Mouse (Mus musculus): ENCODE measurements at regions not wholly inside any gene's neighbourhood (a gene's known extent, or its start where the extent isn't known, plus 50 kb on each side); places are given as distances from the start of the nearest gene placed in this dataset.

GRCm38 (mm10) chr11:8377301-8377700 lies 287.0 kb downstream of the Tns3 start:
- Histone ChIP-seq H3K4me1 (ENCODE audit: control insufficient read depth, insufficient read depth, low read length) (no peaks in the 10 kb centered on the region; the same call in none of the 2 replicates), H3K27ac (ENCODE audit: insufficient read depth, low read length) (no peak overlapping the region)
- TF ChIP-seq CTCF (IDR thresholded peaks at IDR 0.05; ENCODE audit: borderline replicate concordance, insufficient read depth, low read length): no peak
- TF ChIP-seq POLR2A (IDR thresholded peaks at IDR 0.05; ENCODE audit: low read depth, low read length): no peak

GRCm38 (mm10) chr11:8365545-8365944 lies 298.8 kb downstream of the Tns3 start:
- no peaks in the 10 kb centered on the region for H3K4me1 ChIP-seq (ENCODE audit: control insufficient read depth, insufficient read depth, low read length)
- no peak overlapping the region for H3K27ac ChIP-seq (ENCODE audit: insufficient read depth, low read length)
- no peak for TF ChIP-seq CTCF (IDR thresholded peaks at IDR 0.05; ENCODE audit: borderline replicate concordance, insufficient read depth, low read length)
- TF ChIP-seq POLR2A (IDR thresholded peaks at IDR 0.05; ENCODE audit: low read depth, low read length): no peak
- H3K4me3 ChIP-seq (ENCODE audit: insufficient read depth, low read length): no peak overlapping the region

More at GRCm38 (mm10) chr11:8377301-8377700, 287.0 kb downstream of the Tns3 start:
- no peak overlapping the region for H3K4me3 ChIP-seq (ENCODE audit: insufficient read depth, low read length)

- no peak for TF ChIP-seq POLR2A (IDR thresholded peaks at IDR 0.05; ENCODE audit: low read depth, low read length)
These were observed 299.5 kb downstream of the Tns3 start for GRCm38 (mm10) chr11:8364703-8365433.

GRCm38 (mm10) chr11:8344938-8345337 lies 319.4 kb downstream of the Tns3 start:
- H3K4me3 ChIP-seq (ENCODE audit: insufficient read depth, low read length): no peak overlapping the region
- TF ChIP-seq POLR2A (IDR thresholded peaks at IDR 0.05; ENCODE audit: low read depth, low read length): no peak
- no peaks in the 10 kb centered on the region for H3K4me1 ChIP-seq (ENCODE audit: control insufficient read depth, insufficient read depth, low read length)
- no peak overlapping the region for H3K27ac ChIP-seq (ENCODE audit: insufficient read depth, low read length)

More at GRCm38 (mm10) chr11:8364703-8365433, 299.5 kb downstream of the Tns3 start:
- Histone ChIP-seq H3K4me1 (ENCODE audit: control insufficient read depth, insufficient read depth, low read length) (no peaks in the 10 kb centered on the region), H3K27ac (ENCODE audit: insufficient read depth, low read length) (no peak overlapping the region), H3K4me3 (ENCODE audit: insufficient read depth, low read length) (no peak overlapping the region)

GRCm38 (mm10) chr11:8302347-8303188 lies 361.8 kb downstream of the Tns3 start:
- Histone ChIP-seq H3K4me3 (ENCODE audit: insufficient read depth, low read length) (no peak overlapping the region), H3K4me1 (ENCODE audit: control insufficient read depth, insufficient read depth, low read length) (no peaks in the 10 kb centered on the region), H3K27ac (ENCODE audit: insufficient read depth, low read length) (no peak overlapping the region)
- TF ChIP-seq POLR2A (IDR thresholded peaks at IDR 0.05; ENCODE audit: low read depth, low read length) (no peak), CTCF (IDR thresholded peaks at IDR 0.05; ENCODE audit: borderline replicate concordance, insufficient read depth, low read length) (0 out of 2 replicates have a peak, but pooled peaks have one; percentile 2)

GRCm38 (mm10) chr11:8297462-8297861 lies 366.9 kb downstream of the Tns3 start:
- H3K27ac ChIP-seq (ENCODE audit: insufficient read depth, low read length): no peak overlapping the region
- H3K4me1 ChIP-seq (ENCODE audit: control insufficient read depth, insufficient read depth, low read length): no peaks in the 10 kb centered on the region
- TF ChIP-seq POLR2A (IDR thresholded peaks at IDR 0.05; ENCODE audit: low read depth, low read length) (no peak), CTCF (IDR thresholded peaks at IDR 0.05; ENCODE audit: borderline replicate concordance, insufficient read depth, low read length) (no peak)
- H3K4me3 ChIP-seq (ENCODE audit: insufficient read depth, low read length): no peak overlapping the region

GRCm38 (mm10) chr11:8293322-8294014 lies 370.9 kb downstream of the Tns3 start:
- peak overlapping the region; percentile 14; the same call in 1 of the 2 replicates for H3K27ac ChIP-seq (ENCODE audit: insufficient read depth, low read length)

GRCm38 (mm10) chr11:8285271-8285670 lies 379.1 kb downstream of the Tns3 start:
- TF ChIP-seq CTCF (IDR thresholded peaks at IDR 0.05; ENCODE audit: borderline replicate concordance, insufficient read depth, low read length): no peak
- TF ChIP-seq POLR2A (IDR thresholded peaks at IDR 0.05; ENCODE audit: low read depth, low read length): no peak
- Histone ChIP-seq H3K4me3 (ENCODE audit: insufficient read depth, low read length) (no peak overlapping the region), H3K27ac (ENCODE audit: insufficient read depth, low read length) (no peak overlapping the region), H3K4me1 (ENCODE audit: control insufficient read depth, insufficient read depth, low read length) (no peaks in the 10 kb centered on the region)

More at GRCm38 (mm10) chr11:8293322-8294014, 370.9 kb downstream of the Tns3 start:
- H3K4me3 ChIP-seq (ENCODE audit: insufficient read depth, low read length): no peak overlapping the region
- TF ChIP-seq POLR2A (IDR thresholded peaks at IDR 0.05; ENCODE audit: low read depth, low read length) (no peak), CTCF (IDR thresholded peaks at IDR 0.05; ENCODE audit: borderline replicate concordance, insufficient read depth, low read length) (no peak)
- H3K4me1 ChIP-seq (ENCODE audit: control insufficient read depth, insufficient read depth, low read length): no peaks in the 10 kb centered on the region

GRCm38 (mm10) chr11:8275203-8275602 lies 389.1 kb downstream of the Tns3 start:
- Histone ChIP-seq H3K4me1 (ENCODE audit: control insufficient read depth, insufficient read depth, low read length) (no peaks in the 10 kb centered on the region), H3K27ac (ENCODE audit: insufficient read depth, low read length) (no peak overlapping the region), H3K4me3 (ENCODE audit: insufficient read depth, low read length) (no peak overlapping the region)
- TF ChIP-seq CTCF (IDR thresholded peaks at IDR 0.05; ENCODE audit: borderline replicate concordance, insufficient read depth, low read length) (no peak), POLR2A (IDR thresholded peaks at IDR 0.05; ENCODE audit: low read depth, low read length) (no peak)

All from embryonic fibroblast, embryonic 13.5 days (primary cell).